Mouse (Mus musculus) heart, embryonic 14.5 days (tissue): ENCODE data around the gene Fam50b. TPM values are rescaled to one million over a fixed set of nuclear protein-coding genes. Genes with fewer than 3 reads are reported as not detected.
A peak's percentile ranks its signal among the peaks of the same experiment; 100 is the strongest.

Source experiments
- ATAC-seq: fragments of 200-750 bp; cut with Nextera tagmentation; 2 replicates; pipeline ENCODE4 v1.8.0; 2017; ENCODE audit warnings: low read depth, moderate TSS enrichment; ENCODE audit not compliant: insufficient number of reproducible peaks, insufficient read depth, low FRiP score
- H3K27ac ChIP-seq, 2 experiments: fragments of 200-500 bp in 1 of 2; fragments of 300-500 bp in 1 of 2; sonication (generic) in 1 of 2; replicated peaks in 1 of 2; 2 replicates each; pipeline ENCODE4 v1.5.1; 2012 to 2014; ENCODE audit warnings: low read depth in 2 of 2, low read length in 2 of 2, control low read depth in 1 of 2, mild to moderate bottlenecking in 1 of 2, mixed read lengths in 1 of 2; ENCODE audit not compliant: control insufficient read depth in 1 of 2, insufficient read depth in 1 of 2
- H3K27me3 ChIP-seq: fragments of 300-500 bp; sonication (generic); 2 replicates; pipeline ENCODE4 v1.6.1; 2014; ENCODE audit warnings: mild to moderate bottlenecking, low read length, control low read depth; ENCODE audit not compliant: control insufficient read depth, insufficient read depth
- H3K36me3 ChIP-seq: fragments of 300-500 bp; sonication (generic); 2 replicates; pipeline ENCODE4 v1.6.1; 2014; ENCODE audit warnings: mild to moderate bottlenecking, control low read depth, low read length, mixed read lengths; ENCODE audit not compliant: control insufficient read depth, insufficient read depth
- H3K4me1 ChIP-seq, 2 experiments: fragments of 200-500 bp in 1 of 2; fragments of 300-500 bp in 1 of 2; sonication (generic) in 1 of 2; 2 replicates each; pipeline ENCODE4 v1.6.1; 2012 to 2014; ENCODE audit warnings: low read length in 2 of 2, control low read depth in 1 of 2, mixed read lengths in 1 of 2; ENCODE audit not compliant: control insufficient read depth in 2 of 2, insufficient read depth in 2 of 2
- H3K4me2 ChIP-seq: fragments of 300-500 bp; sonication (generic); 2 replicates; pipeline ENCODE4 v1.6.1; 2014; ENCODE audit warnings: mild to moderate bottlenecking, low read length
- H3K4me3 ChIP-seq, 2 experiments: fragments of 200-500 bp in 1 of 2; fragments of 300-500 bp in 1 of 2; sonication (generic) in 1 of 2; 2 replicates each; pipeline ENCODE4 v1.5.1; 2012 to 2014; ENCODE audit warnings: low read length in 2 of 2, mild to moderate bottlenecking in 2 of 2, control low read depth in 1 of 2, low read depth in 1 of 2, moderate library complexity in 1 of 2; ENCODE audit not compliant: control insufficient read depth in 1 of 2, insufficient read depth in 1 of 2
- H3K9ac ChIP-seq: fragments of 300-500 bp; sonication (generic); 2 replicates; pipeline ENCODE4 v1.6.1; 2014; ENCODE audit warnings: mild to moderate bottlenecking, low read length
- H3K9me3 ChIP-seq: fragments of 300-500 bp; sonication (generic); 2 replicates; pipeline ENCODE4 v1.6.1; 2016; ENCODE audit warnings: low read length, control low read depth; ENCODE audit not compliant: control insufficient read depth
- WGBS: fragments of 180-500 bp; shearing (Covaris S2); extraction: QIAGEN DNeasy Blood & Tissue Kit; methylation state at CpG from one replicate; pipeline ENCODE4 v1.1.7; 2014; 5-methylcytosine and 5-hydroxymethylcytosine counted together
- polyA plus RNA-seq: library from polyadenylated mRNA; unstranded; fragments of >200 nt; fragmentation: Nextera tagmentation; extraction: Ambion mirVana; gene quantifications from 2 replicates; pipeline ENCODE4 v1.2.1, GENCODE M21; 2014

The Fam50b gene
- polyA plus RNA-seq, 1 experiment from 2014 or later, result not detected

- Histone ChIP-seq H3K27me3 (no peaks in the 10 kb centered on the region), H3K4me2 (no peak overlapping the region), H3K4me1 (peaks cover 10 to 18% of the 10 kb centered on the region in 2 experiments), H3K9me3 (no peaks in the 10 kb centered on the region), H3K36me3 (no peaks in the 10 kb centered on the region), H3K27ac (peak overlapping the region in 1 of 2 experiments; percentile 62; a peak in 2 of 4 replicates), H3K9ac (0 out of 2 replicates have a peak overlapping the region, but pooled peaks have one; percentile 16), H3K4me3 (no peak overlapping the region)
- 26% methylated on average over 7 of the region's 7 CpGs for whole genome bisulfite sequencing
- no peak for ATAC-seq
Measured at GRCm38 (mm10) chr13:34760518-34761287, 26.1 kb downstream of the Fam50b start.

- no peak overlapping the region for H3K27ac ChIP-seq
- ATAC-seq, result no peak
- H3K27me3 ChIP-seq, result no peaks in the 10 kb centered on the region
- no peak overlapping the region for H3K9ac ChIP-seq
- 25% methylated on average over 5 of the region's 5 CpGs for WGBS
- H3K36me3 ChIP-seq, result no peaks in the 10 kb centered on the region
- H3K4me1 ChIP-seq, result peaks cover 10 to 18% of the 10 kb centered on the region in 2 experiments
- no peak overlapping the region for H3K4me3 ChIP-seq
- H3K4me2 ChIP-seq, result no peak overlapping the region
- H3K9me3 ChIP-seq, result no peaks in the 10 kb centered on the region
Measured at GRCm38 (mm10) chr13:34762136-34762535, 27.5 kb downstream of the Fam50b start.

GRCm38 (mm10) chr13:34762865-34763264 is 28.2 kb downstream of the Fam50b start:
- H3K36me3 ChIP-seq, result no peaks in the 10 kb centered on the region
- ATAC-seq, result no peak
- 70% methylated on average over 4 of the region's 4 CpGs for WGBS
- no peaks in the 10 kb centered on the region for H3K27me3 ChIP-seq
- H3K4me1 ChIP-seq, result peaks cover 10 to 18% of the 10 kb centered on the region in 2 experiments
- H3K9me3 ChIP-seq, result no peaks in the 10 kb centered on the region
- no peak overlapping the region for H3K4me3 ChIP-seq
- no peak overlapping the region for H3K4me2 ChIP-seq
- H3K27ac ChIP-seq, result no peak overlapping the region
- H3K9ac ChIP-seq, result no peak overlapping the region

- 59% methylated on average over 5 of the region's 5 CpGs for WGBS
- no peaks in the 10 kb centered on the region for H3K27me3 ChIP-seq
- H3K4me1 ChIP-seq, result peaks cover 8 to 14% of the 10 kb centered on the region in 2 experiments
- H3K27ac ChIP-seq, result no peak overlapping the region
- no peaks in the 10 kb centered on the region for H3K9me3 ChIP-seq
- no peak overlapping the region for H3K4me3 ChIP-seq
- ATAC-seq, result no peak
- no peak overlapping the region for H3K4me2 ChIP-seq
- H3K36me3 ChIP-seq, result no peaks in the 10 kb centered on the region
- H3K9ac ChIP-seq, result no peak overlapping the region
Measured at GRCm38 (mm10) chr13:34765269-34765668, 30.6 kb downstream of the Fam50b start.

GRCm38 (mm10) chr13:34766572-34766971 is 31.9 kb downstream of the Fam50b start:
- Histone ChIP-seq H3K36me3 (no peaks in the 10 kb centered on the region), H3K9ac (no peak overlapping the region), H3K4me1 (peaks cover 2 to 7% of the 10 kb centered on the region in 2 experiments; a peak in 2 of 4 replicates), H3K27me3 (no peaks in the 10 kb centered on the region), H3K4me3 (no peak overlapping the region), H3K9me3 (no peaks in the 10 kb centered on the region), H3K27ac (0 out of 4 replicates have a peak overlapping the region, but pooled peaks of 1 of the 2 experiments have one; percentile 28), H3K4me2 (no peak overlapping the region)
- ATAC-seq, result no peak
- WGBS, result 44% methylated on average over 4 of the region's 4 CpGs

GRCm38 (mm10) chr13:34767527-34768292 is 33.1 kb downstream of the Fam50b start:
- no peaks in the 10 kb centered on the region for H3K36me3 ChIP-seq
- H3K4me1 ChIP-seq, result no peaks in the 10 kb centered on the region
- H3K4me2 ChIP-seq, result no peak overlapping the region
- H3K27me3 ChIP-seq, result no peaks in the 10 kb centered on the region
- H3K27ac ChIP-seq, result no peak overlapping the region
- H3K9ac ChIP-seq, result no peak overlapping the region
- 79% methylated on average over 18 of the region's 18 CpGs for WGBS
- H3K9me3 ChIP-seq, result no peaks in the 10 kb centered on the region
- H3K4me3 ChIP-seq, result no peak overlapping the region
- ATAC-seq, result no peak

GRCm38 (mm10) chr13:34776767-34777166 is 42.1 kb downstream of the Fam50b start:
- H3K4me3 ChIP-seq, result no peak overlapping the region
- no peaks in the 10 kb centered on the region for H3K36me3 ChIP-seq
- H3K4me2 ChIP-seq, result no peak overlapping the region
- H3K27me3 ChIP-seq, result no peaks in the 10 kb centered on the region
- ATAC-seq, result no peak
- H3K4me1 ChIP-seq, result peaks cover 0 to 9% of the 10 kb centered on the region in 2 experiments; a peak in 2 of 4 replicates
- no peak overlapping the region for H3K9ac ChIP-seq
- no peaks in the 10 kb centered on the region for H3K9me3 ChIP-seq
- 60% methylated on average over 3 of the region's 3 CpGs for WGBS
- H3K27ac ChIP-seq, result no peak overlapping the region
